Mouse (Mus musculus) erythroblast, embryonic 14.5 days (primary cell): Measurements from ENCODE around the gene Sec16b. TPM values are rescaled to one million over a fixed set of nuclear protein-coding genes. Genes with fewer than 3 reads are reported as not detected.

ENCODE experiments used
- H3K27me3 ChIP-seq: 2 replicates; pipeline ENCODE4 v1.6.1; 2012; ENCODE audit warnings: inconsistent platforms; ENCODE audit not compliant: control insufficient read depth
- H3K36me3 ChIP-seq: 2 replicates; pipeline ENCODE4 v1.6.1; 2012; ENCODE audit warnings: mild to moderate bottlenecking, inconsistent platforms; ENCODE audit not compliant: control insufficient read depth
- H3K4me1 ChIP-seq: 2 replicates; pipeline ENCODE4 v1.6.1; 2012; ENCODE audit warnings: inconsistent platforms; ENCODE audit not compliant: control insufficient read depth
- H3K4me3 ChIP-seq: replicated peaks from 2 replicates; pipeline ENCODE3; 2012; ENCODE audit warnings: moderate library complexity, mild to moderate bottlenecking, inconsistent platforms
- H3K9me3 ChIP-seq: 2 replicates; pipeline ENCODE4 v1.6.1; 2012; ENCODE audit warnings: low read length, inconsistent platforms, mixed read lengths; ENCODE audit not compliant: control insufficient read depth
- GATA1 ChIP-seq: IDR thresholded peaks from 2 replicates; pipeline ENCODE4 v1.6.1; 2012; ENCODE audit warnings: low read length, inconsistent platforms, mixed read lengths
- TAL1 ChIP-seq: IDR thresholded peaks from 3 replicates; pipeline ENCODE4 v1.6.1; 2012; ENCODE audit warnings: low read length, inconsistent platforms, mixed read lengths
- polyA plus RNA-seq: library from polyadenylated mRNA; stranded (reverse); fragments of >175 nt; gene quantifications from 2 replicates; pipeline ENCODE4 v1.2.3, GENCODE M21; 2012

Gene Sec16b
- polyA plus RNA-seq, 1 experiment = not detected

DNA sequence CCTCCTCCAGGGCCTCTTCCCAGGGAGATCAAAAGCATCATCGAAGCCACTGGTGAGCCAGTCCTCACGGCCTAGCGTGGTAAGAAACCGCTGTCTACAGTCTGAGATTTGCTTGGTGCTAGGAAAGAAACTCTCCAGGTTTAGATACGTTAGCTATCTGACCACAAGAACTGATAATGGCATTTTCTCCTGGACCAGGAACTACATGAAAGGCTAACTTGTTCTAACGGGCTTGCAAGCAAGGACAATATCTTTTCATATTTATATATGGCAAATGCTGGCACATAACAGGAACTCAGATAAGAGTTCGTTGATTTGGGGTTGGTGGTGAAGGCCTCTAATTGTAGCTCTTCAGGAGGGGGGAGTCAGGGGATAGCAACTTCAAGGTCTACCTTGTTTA is 18.2 kb downstream of the Sec16b start:
- TF ChIP-seq TAL1 (no peak), GATA1 (no peak)
- Histone ChIP-seq H3K27me3 (no peaks in the 10 kb centered on the region), H3K4me3 (no peak overlapping the region), H3K4me1 (no peaks in the 10 kb centered on the region), H3K9me3 (no peaks in the 10 kb centered on the region), H3K36me3 (no peaks in the 10 kb centered on the region)

DNA sequence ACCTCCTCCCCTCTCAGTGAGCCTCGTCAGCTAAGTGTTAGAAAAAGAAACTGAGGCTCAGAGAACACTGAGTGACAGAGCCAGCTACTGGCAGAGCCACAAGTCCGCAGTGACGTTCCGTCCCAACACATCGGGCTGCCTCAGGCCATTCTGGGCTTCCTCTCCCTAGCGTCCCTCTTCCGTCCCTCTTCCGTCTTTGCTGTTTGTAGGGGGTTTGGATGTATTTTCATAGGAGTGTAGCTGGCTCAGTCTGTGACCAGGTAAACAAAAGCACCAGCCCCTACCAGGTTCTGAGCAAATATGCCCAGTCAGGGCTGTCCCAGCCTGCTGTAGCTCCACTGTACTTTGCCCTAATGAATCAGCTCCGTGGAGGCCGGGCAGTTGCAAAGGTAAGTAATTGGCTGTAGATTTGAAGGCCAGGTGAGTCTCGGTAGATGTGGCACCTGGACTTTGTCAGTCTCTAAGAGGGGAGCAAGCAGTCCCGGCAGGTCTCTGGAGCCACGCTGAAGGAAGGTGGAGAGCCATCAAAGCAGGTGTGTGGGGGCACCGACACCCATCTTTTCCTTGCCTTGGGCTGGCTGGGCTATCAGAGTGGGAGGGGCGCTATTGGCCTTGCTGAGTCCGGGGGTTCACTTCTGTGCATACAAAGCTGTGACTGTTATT is 19.3 kb downstream of the Sec16b start:
- TF ChIP-seq TAL1 (no peak), GATA1 (no peak)
- Histone ChIP-seq H3K36me3 (no peaks in the 10 kb centered on the region), H3K9me3 (no peaks in the 10 kb centered on the region), H3K27me3 (no peaks in the 10 kb centered on the region), H3K4me3 (peak overlapping the region; percentile 30), H3K4me1 (no peaks in the 10 kb centered on the region)

DNA sequence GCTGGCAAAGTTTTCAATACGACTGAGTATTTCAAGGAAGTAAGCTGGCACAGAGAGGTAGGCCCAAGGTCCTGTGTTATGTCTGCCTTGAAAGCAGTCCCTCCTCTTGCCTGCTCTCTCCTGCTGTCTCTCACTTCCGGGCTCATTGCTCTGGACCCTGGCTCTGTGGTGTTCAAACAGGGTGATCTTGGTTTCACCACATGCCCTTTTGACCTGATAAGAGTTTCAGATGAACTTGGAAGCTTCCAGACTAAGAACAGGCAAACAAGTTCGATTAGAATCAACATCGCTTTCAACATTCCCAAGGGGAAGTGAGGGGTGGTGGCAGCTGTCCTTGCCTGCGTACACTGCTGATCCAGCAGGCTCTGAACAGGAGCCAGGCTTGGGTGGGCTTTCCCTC is 20.1 kb downstream of the Sec16b start:
- TF ChIP-seq GATA1 (no peak), TAL1 (no peak)
- Histone ChIP-seq H3K9me3 (no peaks in the 10 kb centered on the region), H3K4me1 (no peaks in the 10 kb centered on the region), H3K36me3 (no peaks in the 10 kb centered on the region), H3K27me3 (no peaks in the 10 kb centered on the region), H3K4me3 (peak overlapping the region; percentile 34)

DNA sequence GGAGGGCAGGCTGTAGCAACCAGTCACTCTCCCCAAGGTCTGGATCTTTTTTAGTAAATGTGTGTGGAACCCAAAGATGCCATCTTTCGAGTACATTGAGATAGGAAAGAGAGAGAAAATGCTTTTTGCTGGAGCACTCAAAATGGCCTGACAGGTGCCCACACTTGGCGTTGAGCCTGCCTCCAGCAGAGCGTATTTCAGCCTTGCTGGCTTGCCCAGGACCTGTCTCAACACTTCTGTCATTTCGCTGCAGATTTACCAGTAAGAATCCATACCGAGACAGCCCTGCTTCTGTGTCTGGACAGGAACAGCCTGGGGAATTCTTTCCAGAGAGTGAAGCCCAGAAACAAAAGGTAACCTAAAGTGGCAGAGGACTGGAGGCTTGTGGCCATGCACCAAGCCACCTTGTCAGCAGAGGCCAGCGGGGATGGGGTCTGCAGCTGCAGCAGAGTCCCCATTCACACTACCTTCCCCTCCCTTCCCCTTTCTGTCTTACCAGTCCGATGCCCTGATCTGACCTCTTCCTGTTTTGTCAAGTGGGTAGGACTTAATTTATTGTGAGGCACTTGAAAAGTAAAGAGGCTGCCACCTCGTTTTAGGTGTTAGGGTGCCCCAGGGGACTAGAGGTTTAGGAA is 26.4 kb downstream of the Sec16b start:
- Histone ChIP-seq H3K9me3 (no peaks in the 10 kb centered on the region), H3K27me3 (no peaks in the 10 kb centered on the region), H3K4me3 (no peak overlapping the region), H3K4me1 (no peaks in the 10 kb centered on the region), H3K36me3 (no peaks in the 10 kb centered on the region; the same call in 1 of the 2 replicates)
- TF ChIP-seq GATA1 = no peak
- no peak for TF ChIP-seq TAL1

DNA sequence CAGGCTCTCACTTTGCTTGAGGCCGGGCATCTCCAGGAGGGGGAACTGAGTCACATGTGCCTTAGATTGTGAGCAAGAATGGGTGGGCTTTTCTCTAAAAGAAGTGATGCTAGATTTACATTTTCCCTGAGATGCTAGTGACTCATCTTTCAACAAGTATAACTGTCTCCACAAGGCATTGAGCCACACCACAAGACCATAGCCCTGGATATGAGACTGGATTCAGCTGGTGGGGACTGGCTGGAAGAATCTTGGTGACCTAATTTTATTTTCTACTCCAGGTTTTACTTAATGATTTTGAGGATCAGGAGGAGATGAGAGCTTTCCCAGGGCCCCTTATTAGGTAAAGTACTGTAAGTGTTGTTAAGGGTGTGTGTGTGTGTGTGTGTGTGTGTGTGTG is 29.0 kb downstream of the Sec16b start:
- no peak for TF ChIP-seq TAL1
- TF ChIP-seq GATA1 = no peak
- no peaks in the 10 kb centered on the region for H3K9me3 ChIP-seq
- H3K36me3 ChIP-seq = no peaks in the 10 kb centered on the region; the same call in 1 of the 2 replicates
- no peaks in the 10 kb centered on the region for H3K27me3 ChIP-seq
- H3K4me3 ChIP-seq = no peak overlapping the region
- no peaks in the 10 kb centered on the region for H3K4me1 ChIP-seq

DNA sequence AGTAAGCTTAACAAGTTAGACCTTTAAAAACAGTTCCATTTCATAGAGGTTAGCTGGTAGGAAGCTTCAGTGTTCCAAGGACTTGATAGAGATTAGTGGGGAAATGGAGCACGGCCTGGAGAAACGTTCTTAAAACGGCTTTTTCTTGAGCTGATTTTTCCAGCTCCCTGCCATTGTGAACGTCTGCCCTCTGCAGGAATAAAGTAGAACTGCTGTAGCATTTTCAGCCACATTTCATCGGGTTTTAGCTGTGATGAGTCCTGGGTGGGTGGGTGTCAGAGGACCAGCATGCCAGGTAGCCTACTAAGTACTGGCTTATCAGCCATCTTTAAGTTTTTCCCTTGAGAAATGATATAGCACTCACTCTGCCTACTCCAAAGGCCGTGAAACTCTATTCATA is 29.9 kb downstream of the Sec16b start:
- Histone ChIP-seq H3K36me3 (no peaks in the 10 kb centered on the region; the same call in 1 of the 2 replicates), H3K4me1 (no peaks in the 10 kb centered on the region), H3K9me3 (no peaks in the 10 kb centered on the region), H3K4me3 (no peak overlapping the region), H3K27me3 (no peaks in the 10 kb centered on the region)
- TF ChIP-seq GATA1 (no peak), TAL1 (no peak)

DNA sequence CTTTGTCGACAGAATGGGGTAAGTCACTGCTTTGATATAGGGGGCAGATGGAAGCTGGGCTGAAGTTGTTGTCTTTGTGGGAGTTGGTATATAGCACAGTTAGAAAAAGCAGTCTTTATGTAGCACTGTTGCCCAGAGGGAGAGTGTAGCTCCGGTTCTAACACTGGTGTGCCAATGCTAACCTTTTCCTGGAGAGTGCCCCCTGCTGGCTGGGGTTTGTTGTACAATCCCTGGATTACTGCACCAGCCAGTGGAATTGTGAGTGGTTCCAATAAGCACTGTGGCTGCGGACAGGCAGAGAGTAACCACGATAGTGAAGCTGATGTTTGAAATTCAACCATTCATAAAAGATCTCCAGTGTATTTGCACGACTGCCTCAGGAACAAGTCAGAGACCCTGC is 31.1 kb downstream of the Sec16b start:
- Histone ChIP-seq H3K27me3 (no peaks in the 10 kb centered on the region), H3K4me1 (no peaks in the 10 kb centered on the region), H3K9me3 (no peaks in the 10 kb centered on the region), H3K36me3 (no peaks in the 10 kb centered on the region; the same call in 1 of the 2 replicates), H3K4me3 (no peak overlapping the region)
- no peak for TF ChIP-seq GATA1
- TF ChIP-seq TAL1 = no peak

DNA sequence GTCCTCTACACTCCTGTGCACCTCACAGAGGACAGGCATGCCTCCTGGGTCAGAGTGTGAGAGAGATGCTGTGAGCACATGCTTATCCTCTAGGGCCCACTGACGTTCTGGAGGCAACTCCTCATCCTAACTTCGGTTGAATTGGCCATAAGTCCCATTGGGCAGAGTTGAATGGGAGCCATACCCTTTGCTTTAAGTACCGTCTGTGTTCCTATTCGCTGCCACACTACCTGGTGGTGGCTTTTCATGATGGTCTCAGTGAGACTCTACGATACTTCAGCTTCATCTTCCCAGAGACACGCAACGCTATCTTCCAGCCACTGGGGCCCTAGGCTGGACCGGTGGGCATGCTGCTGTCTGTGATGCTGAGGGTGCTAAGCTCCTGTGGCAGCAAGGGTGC is 38.5 kb downstream of the Sec16b start:
- no peak for TF ChIP-seq GATA1
- no peak for TF ChIP-seq TAL1
- Histone ChIP-seq H3K9me3 (no peaks in the 10 kb centered on the region), H3K4me1 (no peaks in the 10 kb centered on the region), H3K36me3 (peaks cover 5% of the 10 kb centered on the region; the same call in 1 of the 2 replicates), H3K27me3 (no peaks in the 10 kb centered on the region), H3K4me3 (no peak overlapping the region)

DNA sequence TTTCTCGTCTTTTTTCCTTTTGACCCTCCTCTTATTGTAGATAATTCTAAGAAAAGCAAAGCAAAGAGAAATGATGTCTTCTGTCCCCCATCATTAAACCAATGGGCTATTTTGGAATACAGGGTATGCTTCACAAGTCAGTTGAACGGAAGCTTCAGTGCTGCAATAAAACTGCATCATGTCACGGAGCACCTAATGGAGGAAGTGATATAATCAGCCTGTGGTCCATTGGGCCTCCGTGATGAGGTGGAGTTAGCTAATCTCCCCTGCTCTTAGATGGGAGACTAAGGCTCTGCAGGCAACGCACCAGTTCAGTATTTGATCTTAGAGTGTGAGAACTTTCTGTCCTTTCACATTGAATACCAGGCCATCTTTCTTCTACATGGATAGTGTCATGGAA is 41.1 kb downstream of the Sec16b start:
- Histone ChIP-seq H3K9me3 (peaks cover 21% of the 10 kb centered on the region), H3K27me3 (no peaks in the 10 kb centered on the region), H3K36me3 (peaks cover 8% of the 10 kb centered on the region; the same call in 1 of the 2 replicates), H3K4me3 (no peak overlapping the region), H3K4me1 (no peaks in the 10 kb centered on the region)
- TF ChIP-seq GATA1 (no peak), TAL1 (no peak)
